ENCODE assay signal across 24 mouse cellular contexts in the genomic region with DNA sequence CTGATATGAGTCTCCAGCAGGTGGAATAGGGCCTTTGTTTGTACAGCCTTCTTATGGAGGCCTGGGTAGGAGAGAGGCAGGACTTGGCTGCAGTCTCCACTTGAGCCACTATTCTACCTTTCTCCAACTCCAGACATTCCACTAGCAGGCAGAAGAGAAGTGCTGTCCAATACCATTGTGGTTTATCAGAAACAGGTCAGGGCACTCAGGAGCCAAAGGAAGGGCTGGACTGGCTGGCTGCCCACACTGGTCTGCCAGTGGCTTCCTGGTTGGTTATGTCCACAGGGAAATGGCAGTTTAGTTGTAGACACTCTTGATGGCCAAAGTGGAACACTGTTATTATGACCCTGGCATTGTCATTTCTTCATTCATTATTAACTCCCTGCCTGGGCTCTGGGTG. TPM values are rescaled to one million over a fixed set of nuclear protein-coding genes. Genes with fewer than 3 reads are reported as not detected.
DNase-seq lines count a peak whose midpoint lies in the region; ATAC-seq and TF ChIP-seq lines count a peak whose summit lies in the region.
"Had no signal": no experiment of that assay in that cellular context is flagged by ENCODE, and none has a peak within 500 bp of the region (broad histone marks: within the 10 kb centered on the region; RNA-seq: fewer than 3 reads in every experiment).

No protein-coding gene starts in this region.

- DNase-seq in adrenal gland, postnatal 10 days: peak; percentile 34
- no peak for DNase-seq in adrenal gland, postnatal 4 days (ENCODE audit: low spot score in 2 of 2)
- peak; percentile 34 to 50 for DNase-seq in kidney, postnatal 25 days
- DNase-seq in lung, postnatal 0 days (ENCODE audit: low spot score): peak; percentile 64
- no peak for DNase-seq in lung, postnatal 10 days
- DNase-seq in lung, postnatal 4 days: peak; percentile 36 to 60
- DNase-seq in gastrocnemius, postnatal 25 days: no peak
- DNase-seq: adrenal gland, postnatal 25 days; cerebellum, adult 11 months; cerebellum, adult 8-10 months; cerebellum, postnatal 14 days; embryo, embryonic 11 days; heart, adult 2 months; heart, postnatal 14 days had no signal

- no peak for ATAC-seq in kidney, embryonic 15.5 days (replicated peaks; ENCODE audit: low FRiP score)
- peak; percentile 60 for ATAC-seq in lung, postnatal 0 days
- ATAC-seq: activated CD4-positive, CD25-positive, alpha-beta regulatory T cell, adult 4 months; forebrain, embryonic 15.5 days; Patski had no signal

- TF ChIP-seq EP300 in lung, postnatal 0 days (IDR thresholded peaks at IDR 0.05): no peak

- H3K4me2 ChIP-seq in kidney, embryonic 15.5 days: no peak overlapping the region
- no peak overlapping the region for H3K4me2 ChIP-seq in lung, postnatal 0 days (replicated peaks; ENCODE audit: low read depth, low read length)
- H3K4me2 ChIP-seq: embryonic facial prominence, embryonic 12.5 days; forebrain, embryonic 15.5 days; heart, embryonic 11.5 days; heart, embryonic 15.5 days; hindbrain, embryonic 14.5 days had no signal

- no peaks in the 10 kb centered on the region for H3K36me3 ChIP-seq in kidney, embryonic 15.5 days
- no peaks in the 10 kb centered on the region for H3K36me3 ChIP-seq in lung, postnatal 0 days (ENCODE audit: insufficient read depth, low read length)
- H3K36me3 ChIP-seq: embryonic facial prominence, embryonic 12.5 days; forebrain, embryonic 15.5 days; heart, embryonic 15.5 days; hindbrain, embryonic 10.5 days had no signal

- H3K4me1 ChIP-seq in kidney, embryonic 15.5 days: 0 out of 2 replicates have a peak, but pooled peaks cover 3% of the 10 kb centered on the region
- H3K4me1 ChIP-seq in lung, postnatal 0 days (ENCODE audit: insufficient read depth, low read depth, low read length): no peaks in the 10 kb centered on the region
- H3K4me1 ChIP-seq: embryonic facial prominence, embryonic 12.5 days; forebrain, embryonic 15.5 days; heart, embryonic 15.5 days had no signal

- no peak overlapping the region for H3K27ac ChIP-seq in kidney, embryonic 15.5 days
- no peak overlapping the region for H3K27ac ChIP-seq in lung, postnatal 0 days (ENCODE audit: low read length)
- H3K27ac ChIP-seq: embryonic facial prominence, embryonic 12.5 days; forebrain, embryonic 15.5 days; heart, adult 2 months; heart, embryonic 15.5 days; hindbrain, embryonic 10.5 days; hindbrain, embryonic 14.5 days had no signal

- H3K4me3 ChIP-seq in kidney, embryonic 15.5 days (replicated peaks): no peak overlapping the region
- H3K4me3 ChIP-seq in lung, postnatal 0 days (ENCODE audit: low read depth, low read length): no peak overlapping the region
- H3K4me3 ChIP-seq: embryonic facial prominence, embryonic 12.5 days; forebrain, embryonic 15.5 days; heart, adult 2 months; heart, embryonic 15.5 days; hindbrain, embryonic 10.5 days had no signal

- H3K9me3 ChIP-seq in kidney, embryonic 15.5 days (replicated peaks): no peaks in the 10 kb centered on the region
- no peaks in the 10 kb centered on the region for H3K9me3 ChIP-seq in lung, postnatal 0 days (ENCODE audit: low read length)
- H3K9me3 ChIP-seq: embryonic facial prominence, embryonic 12.5 days; forebrain, embryonic 15.5 days; heart, embryonic 15.5 days; hindbrain, embryonic 10.5 days had no signal

- no peaks in the 10 kb centered on the region for H3K27me3 ChIP-seq in kidney, embryonic 15.5 days
- H3K27me3 ChIP-seq in lung, postnatal 0 days (replicated peaks; ENCODE audit: insufficient read depth, low read length): no peaks in the 10 kb centered on the region
- H3K27me3 ChIP-seq: embryonic facial prominence, embryonic 12.5 days; forebrain, embryonic 15.5 days; Patski had no signal

- TF ChIP-seq CTCF in lung, postnatal 0 days (IDR thresholded peaks at IDR 0.05): no peak

- no peak overlapping the region for H3K9ac ChIP-seq in kidney, embryonic 15.5 days
- H3K9ac ChIP-seq in lung, postnatal 0 days (replicated peaks; ENCODE audit: low read depth): no peak overlapping the region
- H3K9ac ChIP-seq: embryonic facial prominence, embryonic 12.5 days; forebrain, embryonic 15.5 days; heart, embryonic 15.5 days; hindbrain, embryonic 14.5 days had no signal

RNA-seq across cellular contexts. Expression of a gene that starts 12.6 kb away (rescaled TPM):
- 10 to 100 TPM; 12.8 to 13.3 TPM for total RNA-seq in adrenal gland, postnatal 10 days (2021)
- 10 to 100 TPM; 15.6 to 16.5 TPM for total RNA-seq in adrenal gland, postnatal 4 days (2021)
- 15.9 and 18.8 TPM in 2 replicates for polyA plus RNA-seq in kidney, embryonic 15.5 days (2015; fragmentation: Nextera tagmentation; extraction: Ambion mirVana)
- polyA plus RNA-seq in lung, postnatal 0 days (2015; fragmentation: Nextera tagmentation; extraction: Ambion mirVana): 11.2 and 13.4 TPM in 2 replicates
- total RNA-seq in gastrocnemius, postnatal 25 days (2021): 10 to 100 TPM; 11.8 to 12.1 TPM

RNA-seq across cellular contexts. Expression of a gene that starts 14.3 kb away (rescaled TPM):
- total RNA-seq in adrenal gland, postnatal 10 days (2021): 100 to 1,000 TPM; 131 to 144 TPM
- 100 to 1,000 TPM; 144 to 170 TPM for total RNA-seq in adrenal gland, postnatal 4 days (2021)
- 75.6 and 93.6 TPM in 2 replicates for polyA plus RNA-seq in kidney, embryonic 15.5 days (2015; fragmentation: Nextera tagmentation; extraction: Ambion mirVana)
- 230 and 249 TPM in 2 replicates for polyA plus RNA-seq in lung, postnatal 0 days (2015; fragmentation: Nextera tagmentation; extraction: Ambion mirVana)
- total RNA-seq in gastrocnemius, postnatal 25 days (2021): 100 to 1,000 TPM; 153 to 158 TPM

RNA-seq across cellular contexts. Expression of a gene that starts 45.9 kb away (rescaled TPM):
- 100 to 1,000 TPM in 1 of 2 experiments, 10 to 100 TPM in 1; 95.5 to 101 TPM for total RNA-seq in adrenal gland, postnatal 10 days (2021)
- 100 to 1,000 TPM; 134 to 153 TPM for total RNA-seq in adrenal gland, postnatal 4 days (2021)
- polyA plus RNA-seq in kidney, embryonic 15.5 days (2015; fragmentation: Nextera tagmentation; extraction: Ambion mirVana): 93.9 and 101 TPM in 2 replicates
- polyA plus RNA-seq in lung, postnatal 0 days (2015; fragmentation: Nextera tagmentation; extraction: Ambion mirVana): 129 and 132 TPM in 2 replicates
- total RNA-seq in gastrocnemius, postnatal 25 days (2021): 100 to 1,000 TPM in 1 of 2 experiments, 10 to 100 TPM in 1; 77.6 to 100 TPM
- total RNA-seq: MEL had no signal
- polyA plus RNA-seq: activated CD4-positive, CD25-positive, alpha-beta regulatory T cell, adult 4 months had no signal

RNA-seq across cellular contexts. Expression of a gene that starts 54.3 kb away (rescaled TPM):
- total RNA-seq in adrenal gland, postnatal 10 days (2021): 10 to 100 TPM; 79.3 to 92.2 TPM
- 100 to 1,000 TPM; 101 to 109 TPM for total RNA-seq in adrenal gland, postnatal 4 days (2021)
- polyA plus RNA-seq in kidney, embryonic 15.5 days (2015; fragmentation: Nextera tagmentation; extraction: Ambion mirVana): 59.3 and 66.2 TPM in 2 replicates
- polyA plus RNA-seq in lung, postnatal 0 days (2015; fragmentation: Nextera tagmentation; extraction: Ambion mirVana): 11.6 and 12.6 TPM in 2 replicates
- 1 to 10 TPM; 3.5 to 5.5 TPM for total RNA-seq in gastrocnemius, postnatal 25 days (2021)

Comparison
In these comparisons a context has a peak if more than half of its experiments do, and no peak if none do; other contexts are left out.
1. DNase-seq: peak in adrenal gland, postnatal 10 days (single experiment), kidney, postnatal 25 days (2 of 2), lung, postnatal 0 days (single experiment) and lung, postnatal 4 days (2 of 2); none in adrenal gland, postnatal 4 days (0 of 2), lung, postnatal 10 days (single experiment) and gastrocnemius, postnatal 25 days (single experiment).